9 mouse cellular contexts compared by ENCODE assay signal in genomic region chr1:74236590-74237317, GRCm38 (mm10). TPM values are rescaled to one million over a fixed set of nuclear protein-coding genes. Genes with fewer than 3 reads are reported as not detected.
DNase-seq lines count a peak whose midpoint lies in the region; ATAC-seq lines count a peak whose summit lies in the region.
"Had no signal": no experiment of that assay in that cellular context is flagged by ENCODE, and none has a peak within 500 bp of the region (broad histone marks: within the 10 kb centered on the region; RNA-seq: fewer than 3 reads in every experiment).

No protein-coding gene starts in this region.

- H3K27me3 ChIP-seq in forebrain, embryonic 11.5 days (ENCODE audit: control insufficient read depth, insufficient read depth, low read length) = no peaks in the 10 kb centered on the region
- H3K27me3 ChIP-seq in hindbrain, embryonic 10.5 days (ENCODE audit: insufficient read depth, poor library complexity, severe bottlenecking) = no peaks in the 10 kb centered on the region
- H3K27me3 ChIP-seq in limb, embryonic 12.5 days = no peaks in the 10 kb centered on the region
- H3K27me3 ChIP-seq in midbrain, embryonic 10.5 days (ENCODE audit: low read depth, poor library complexity, severe bottlenecking) = no peaks in the 10 kb centered on the region

- peak; percentile 42 for DNase-seq in adrenal gland, postnatal 25 days
- DNase-seq in adrenal gland, adult (ENCODE audit: inconsistent age in 2 of 2, low spot score in 1 of 2) = no peak
- DNase-seq in R1 (ENCODE audit: low read depth, low spot score) = peak; percentile 46
- no peak for DNase-seq in forebrain, embryonic 11.5 days (ENCODE audit: low spot score)
- peak; percentile 53 for DNase-seq in hindbrain, embryonic 10.5 days (ENCODE audit: low spot score)
- no peak for DNase-seq in midbrain, embryonic 10.5 days (ENCODE audit: low spot score)
- peak; percentile 36 to 51 for DNase-seq in spleen, postnatal 14 days (ENCODE audit: low spot score in 2 of 2)

- peak overlapping the region; percentile 85 for H3K4me3 ChIP-seq in forebrain, embryonic 11.5 days (ENCODE audit: low read depth, low read length)
- peak overlapping the region; percentile 94 for H3K4me3 ChIP-seq in hindbrain, embryonic 10.5 days
- H3K4me3 ChIP-seq in limb, embryonic 12.5 days (replicated peaks) = peak overlapping the region; percentile 97
- H3K4me3 ChIP-seq in midbrain, embryonic 10.5 days = peak overlapping the region; percentile 99

- H3K36me3 ChIP-seq in forebrain, embryonic 11.5 days (ENCODE audit: control insufficient read depth, insufficient read depth, low read length) = no peaks in the 10 kb centered on the region
- no peaks in the 10 kb centered on the region for H3K36me3 ChIP-seq in hindbrain, embryonic 10.5 days
- no peaks in the 10 kb centered on the region for H3K36me3 ChIP-seq in limb, embryonic 12.5 days
- peaks cover 5% of the 10 kb centered on the region; the same call in 1 of the 2 replicates for H3K36me3 ChIP-seq in midbrain, embryonic 10.5 days

- under 1% methylated on average over 48 of the region's 57 CpGs for WGBS in forebrain, embryonic 11.5 days
- under 1% methylated on average over 57 of the region's 57 CpGs for WGBS in hindbrain, embryonic 10.5 days
- under 1% methylated on average over 45 of the region's 57 CpGs for WGBS in limb, embryonic 12.5 days
- WGBS in midbrain, embryonic 10.5 days = under 1% methylated on average over 56 of the region's 57 CpGs

- peak overlapping the region; percentile 82 for H3K9ac ChIP-seq in forebrain, embryonic 11.5 days (ENCODE audit: low read length)
- peak overlapping the region; percentile 92 for H3K9ac ChIP-seq in limb, embryonic 12.5 days (replicated peaks)

- 0 out of 2 replicates have a peak, but pooled peaks cover 7% of the 10 kb centered on the region for H3K4me1 ChIP-seq in forebrain, embryonic 11.5 days (replicated peaks; ENCODE audit: control insufficient read depth, insufficient read depth, low read length)
- H3K4me1 ChIP-seq in hindbrain, embryonic 10.5 days (replicated peaks) = peaks cover 33% of the 10 kb centered on the region
- H3K4me1 ChIP-seq in limb, embryonic 12.5 days (replicated peaks) = peaks cover 33% of the 10 kb centered on the region
- peaks cover 29% of the 10 kb centered on the region for H3K4me1 ChIP-seq in midbrain, embryonic 10.5 days

- H3K4me2 ChIP-seq in forebrain, embryonic 11.5 days (ENCODE audit: low read depth, low read length, severe bottlenecking) = peak overlapping the region; percentile 67
- H3K4me2 ChIP-seq in limb, embryonic 12.5 days = peak overlapping the region; percentile 81

- ATAC-seq in forebrain, embryonic 11.5 days (replicated peaks; ENCODE audit: low FRiP score) = peak; percentile 87
- ATAC-seq in limb, embryonic 12.5 days (ENCODE audit: insufficient number of reproducible peaks, insufficient read depth, low FRiP score, low TSS enrichment, low read depth) = peak; percentile 75; the same call in 1 of the 2 replicates

- peak overlapping the region; percentile 79 for H3K27ac ChIP-seq in forebrain, embryonic 11.5 days (ENCODE audit: low read depth, low read length)
- H3K27ac ChIP-seq in hindbrain, embryonic 10.5 days = peak overlapping the region; percentile 95
- peak overlapping the region; percentile 88 for H3K27ac ChIP-seq in limb, embryonic 12.5 days
- peak overlapping the region; percentile 95 for H3K27ac ChIP-seq in midbrain, embryonic 10.5 days (replicated peaks)

- no peaks in the 10 kb centered on the region for H3K9me3 ChIP-seq in forebrain, embryonic 11.5 days (ENCODE audit: control insufficient read depth, low read length)
- no peaks in the 10 kb centered on the region for H3K9me3 ChIP-seq in hindbrain, embryonic 10.5 days
- no peaks in the 10 kb centered on the region for H3K9me3 ChIP-seq in limb, embryonic 12.5 days
- no peaks in the 10 kb centered on the region for H3K9me3 ChIP-seq in midbrain, embryonic 10.5 days (replicated peaks)

RNA-seq across cellular contexts. Expression of gene Arpc2, which starts 0.9 kb away (rescaled TPM):
- total RNA-seq in adrenal gland, postnatal 25 days (2021) = 170 and 172 TPM in 2 replicates
- 303 and 310 TPM in 2 replicates for polyA plus RNA-seq in forebrain, embryonic 11.5 days (2014; fragmentation: Nextera tagmentation; extraction: Ambion mirVana)
- 352 and 355 TPM in 2 replicates for polyA plus RNA-seq in hindbrain, embryonic 10.5 days (2016; fragmentation: Nextera tagmentation; extraction: Ambion mirVana)
- 343 and 345 TPM in 2 replicates for polyA plus RNA-seq in limb, embryonic 12.5 days (2016; fragmentation: Nextera tagmentation; extraction: Ambion mirVana)
- 353 and 368 TPM in 2 replicates for polyA plus RNA-seq in midbrain, embryonic 10.5 days (2016; fragmentation: Nextera tagmentation; extraction: Ambion mirVana)

RNA-seq across cellular contexts. Expression of gene Gpbar1, which starts 41.6 kb away (rescaled TPM):
- total RNA-seq in adrenal gland, postnatal 25 days (2021) = not detected in 2 replicates
- not detected in 2 replicates for polyA plus RNA-seq in forebrain, embryonic 11.5 days (2014; fragmentation: Nextera tagmentation; extraction: Ambion mirVana)
- 0.15 and 0.24 TPM in 2 replicates for polyA plus RNA-seq in hindbrain, embryonic 10.5 days (2016; fragmentation: Nextera tagmentation; extraction: Ambion mirVana)
- 0.19 TPM in 1 of 2 replicates, not detected in the other for polyA plus RNA-seq in limb, embryonic 12.5 days (2016; fragmentation: Nextera tagmentation; extraction: Ambion mirVana)
- polyA plus RNA-seq in midbrain, embryonic 10.5 days (2016; fragmentation: Nextera tagmentation; extraction: Ambion mirVana) = 0.25 TPM in 2 replicates
- total RNA-seq: layer of hippocampus, postnatal 14 days had no signal

RNA-seq across cellular contexts. Expression of gene Cxcr1, which starts 42.3 kb away (rescaled TPM):
- not detected in 2 replicates for total RNA-seq in adrenal gland, postnatal 25 days (2021)
- not detected in 2 replicates for polyA plus RNA-seq in forebrain, embryonic 11.5 days (2014; fragmentation: Nextera tagmentation; extraction: Ambion mirVana)
- not detected in 2 replicates for polyA plus RNA-seq in hindbrain, embryonic 10.5 days (2016; fragmentation: Nextera tagmentation; extraction: Ambion mirVana)
- polyA plus RNA-seq in limb, embryonic 12.5 days (2016; fragmentation: Nextera tagmentation; extraction: Ambion mirVana) = not detected in 2 replicates
- not detected in 2 replicates for polyA plus RNA-seq in midbrain, embryonic 10.5 days (2016; fragmentation: Nextera tagmentation; extraction: Ambion mirVana)
- total RNA-seq: layer of hippocampus, postnatal 14 days had no signal

RNA-seq across cellular contexts. Expression of gene Aamp, which starts 47.8 kb away (rescaled TPM):
- total RNA-seq in adrenal gland, postnatal 25 days (2021) = 157 and 183 TPM in 2 replicates
- 185 and 205 TPM in 2 replicates for polyA plus RNA-seq in forebrain, embryonic 11.5 days (2014; fragmentation: Nextera tagmentation; extraction: Ambion mirVana)
- polyA plus RNA-seq in hindbrain, embryonic 10.5 days (2016; fragmentation: Nextera tagmentation; extraction: Ambion mirVana) = 238 and 248 TPM in 2 replicates
- polyA plus RNA-seq in limb, embryonic 12.5 days (2016; fragmentation: Nextera tagmentation; extraction: Ambion mirVana) = 202 and 212 TPM in 2 replicates
- 241 and 246 TPM in 2 replicates for polyA plus RNA-seq in midbrain, embryonic 10.5 days (2016; fragmentation: Nextera tagmentation; extraction: Ambion mirVana)

RNA-seq across cellular contexts. Expression of gene Pnkd, which starts 48.0 kb away (rescaled TPM):
- total RNA-seq in adrenal gland, postnatal 25 days (2021) = 65.2 and 75.9 TPM in 2 replicates
- 95.3 and 98.4 TPM in 2 replicates for polyA plus RNA-seq in forebrain, embryonic 11.5 days (2014; fragmentation: Nextera tagmentation; extraction: Ambion mirVana)
- polyA plus RNA-seq in hindbrain, embryonic 10.5 days (2016; fragmentation: Nextera tagmentation; extraction: Ambion mirVana) = 111 and 120 TPM in 2 replicates
- polyA plus RNA-seq in limb, embryonic 12.5 days (2016; fragmentation: Nextera tagmentation; extraction: Ambion mirVana) = 106 TPM in 2 replicates
- 99.5 and 107 TPM in 2 replicates for polyA plus RNA-seq in midbrain, embryonic 10.5 days (2016; fragmentation: Nextera tagmentation; extraction: Ambion mirVana)

Comparison
In these comparisons a context has a peak if more than half of its experiments do, and no peak if none do; other contexts are left out.
1. DNase-seq: peak in adrenal gland, postnatal 25 days (single experiment), R1 (single experiment), hindbrain, embryonic 10.5 days (single experiment) and spleen, postnatal 14 days (2 of 2); none in adrenal gland, adult (0 of 2), forebrain, embryonic 11.5 days (single experiment) and midbrain, embryonic 10.5 days (single experiment).
2. Peak in every context shown above with its lines, with median percentiles within 50 percentile points of each other: H3K27ac ChIP-seq and H3K4me3 ChIP-seq.